Mouse (Mus musculus) heart, postnatal 0 days (tissue): ENCODE measurements around the gene Sesn1.

ENCODE experiments used
- CTCF ChIP-seq: IDR thresholded peaks from 2 replicates; pipeline ENCODE4 v1.5.1; 2016; ENCODE audit warnings: antibody characterized with exemption, control low read depth, low read depth
- EP300 ChIP-seq: IDR thresholded peaks from 2 replicates; pipeline ENCODE4 v1.6.1; 2016; ENCODE audit warnings: antibody characterized with exemption, low read depth

GRCm38 (mm10) chr10:41860275-41860688 is 50.5 kb downstream of the Sesn1 start:
- no peak for TF ChIP-seq CTCF
- TF ChIP-seq EP300: no peak
